Mouse (Mus musculus) spleen, adult 2 months (tissue): ENCODE results near the gene Nprl2.

Source experiments
- CTCF ChIP-seq: fragments of 200-500 bp; IDR thresholded peaks from 2 replicates; pipeline ENCODE4 v1.5.1; 2011; ENCODE audit warnings: mild to moderate bottlenecking, inconsistent platforms; ENCODE audit not compliant: insufficient read depth, insufficient read length, insufficient replicate concordance; ENCODE audit errors: extremely low read depth
- POLR2A ChIP-seq: fragments of 200-500 bp; IDR thresholded peaks from 2 replicates; pipeline ENCODE4 v1.6.1; 2011; ENCODE audit warnings: low read depth, low read length, inconsistent platforms

DNA sequence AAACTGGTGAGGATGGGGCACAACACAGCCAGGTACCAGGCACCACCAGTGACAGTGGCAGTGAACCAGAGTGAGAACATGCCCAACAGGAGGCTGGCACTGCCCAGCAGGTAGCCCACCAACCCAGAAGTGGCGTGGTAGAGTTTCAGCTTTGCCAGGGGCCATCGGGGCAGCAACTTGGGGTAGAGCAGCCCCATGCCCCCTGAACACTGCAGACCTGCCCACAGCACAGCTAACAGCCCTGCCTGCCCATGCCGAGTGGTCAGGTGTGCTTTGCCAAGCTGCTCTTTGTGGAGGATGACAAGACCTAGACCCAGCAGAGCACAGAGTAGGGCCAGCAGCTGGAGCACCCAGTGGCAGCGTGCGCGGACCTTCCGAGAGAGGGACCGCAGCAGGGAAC is 2.1 kb upstream of the Nprl2 start:
- TF ChIP-seq CTCF (no peak), POLR2A (no peak)
